Mouse (Mus musculus) embryonic facial prominence, embryonic 15.5 days (tissue): ENCODE data around the gene Kcnb1. TPM values are rescaled to one million over a fixed set of nuclear protein-coding genes. Genes with fewer than 3 reads are reported as not detected.

Experiments
- ATAC-seq: fragments of 200-750 bp; cut with Nextera tagmentation; 2 replicates; pipeline ENCODE4 v1.8.0; 2017; ENCODE audit warnings: low read depth, moderate TSS enrichment; ENCODE audit not compliant: insufficient number of reproducible peaks, low FRiP score, low TSS enrichment
- H3K27ac ChIP-seq: fragments of 300-500 bp; sonication (generic); replicated peaks from 2 replicates; pipeline ENCODE4 v1.5.1; 2015; ENCODE audit warnings: mild to moderate bottlenecking, inconsistent platforms
- H3K27me3 ChIP-seq: fragments of 300-500 bp; sonication (generic); 2 replicates; pipeline ENCODE4 v1.6.1; 2015; ENCODE audit warnings: inconsistent platforms
- H3K36me3 ChIP-seq: fragments of 300-500 bp; sonication (generic); 2 replicates; pipeline ENCODE4 v1.6.1; 2015; ENCODE audit warnings: mild to moderate bottlenecking, inconsistent platforms
- H3K4me1 ChIP-seq: fragments of 300-500 bp; sonication (generic); 2 replicates; pipeline ENCODE4 v1.6.1; 2015; ENCODE audit warnings: inconsistent platforms
- H3K4me2 ChIP-seq: fragments of 300-500 bp; sonication (generic); replicated peaks from 2 replicates; pipeline ENCODE4 v1.6.1; 2015; ENCODE audit warnings: mild to moderate bottlenecking, inconsistent platforms
- H3K4me3 ChIP-seq: fragments of 300-500 bp; sonication (generic); replicated peaks from 2 replicates; pipeline ENCODE4 v1.5.1; 2015; ENCODE audit warnings: mild to moderate bottlenecking, inconsistent platforms
- H3K9ac ChIP-seq: fragments of 300-500 bp; sonication (generic); 2 replicates; pipeline ENCODE4 v1.6.1; 2015; ENCODE audit warnings: inconsistent platforms
- H3K9me3 ChIP-seq: fragments of 300-500 bp; sonication (generic); replicated peaks from 2 replicates; pipeline ENCODE4 v1.6.1; 2016; ENCODE audit warnings: inconsistent platforms
- WGBS: fragments of 180-500 bp; shearing (Covaris S2); methylation state at CpG from one replicate; pipeline ENCODE4 v1.1.7; 2015; 5-methylcytosine and 5-hydroxymethylcytosine counted together
- polyA plus RNA-seq: library from polyadenylated mRNA; unstranded; fragments of >200 nt; fragmentation: Nextera tagmentation; extraction: Ambion mirVana; gene quantifications from 2 replicates; pipeline ENCODE4 v1.2.1, GENCODE M21; 2015

Kcnb1 gene
- polyA plus RNA-seq, 1 experiment from 2014 or later = 1.2 TPM

DNA sequence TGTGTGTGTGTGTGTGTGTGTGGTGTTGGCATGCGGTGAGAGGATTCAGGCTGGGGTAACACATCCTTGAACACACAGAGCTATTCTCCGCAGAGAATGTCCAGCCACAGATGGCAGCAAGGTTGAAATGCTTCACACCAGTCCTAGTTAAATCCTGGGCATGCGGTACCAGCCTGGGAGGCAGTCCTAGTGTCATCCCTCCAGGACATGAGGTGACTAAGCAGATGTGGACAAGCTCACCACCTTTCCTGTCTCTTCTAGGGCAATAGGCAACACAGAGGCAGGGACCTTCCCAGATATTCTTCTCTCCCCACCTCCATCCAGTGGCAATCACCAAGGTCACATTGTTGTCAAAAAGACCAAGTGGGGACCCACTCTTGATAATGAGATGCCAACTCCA is 47.7 kb downstream of the Kcnb1 start:
- no peaks in the 10 kb centered on the region for H3K36me3 ChIP-seq
- H3K27ac ChIP-seq = no peak overlapping the region
- H3K4me3 ChIP-seq = no peak overlapping the region
- H3K9ac ChIP-seq = no peak overlapping the region
- 85% methylated on average over 3 of the region's 3 CpGs for whole genome bisulfite sequencing
- H3K27me3 ChIP-seq = no peaks in the 10 kb centered on the region
- no peaks in the 10 kb centered on the region for H3K9me3 ChIP-seq
- H3K4me2 ChIP-seq = no peak overlapping the region
- no peak for ATAC-seq
- H3K4me1 ChIP-seq = no peaks in the 10 kb centered on the region

DNA sequence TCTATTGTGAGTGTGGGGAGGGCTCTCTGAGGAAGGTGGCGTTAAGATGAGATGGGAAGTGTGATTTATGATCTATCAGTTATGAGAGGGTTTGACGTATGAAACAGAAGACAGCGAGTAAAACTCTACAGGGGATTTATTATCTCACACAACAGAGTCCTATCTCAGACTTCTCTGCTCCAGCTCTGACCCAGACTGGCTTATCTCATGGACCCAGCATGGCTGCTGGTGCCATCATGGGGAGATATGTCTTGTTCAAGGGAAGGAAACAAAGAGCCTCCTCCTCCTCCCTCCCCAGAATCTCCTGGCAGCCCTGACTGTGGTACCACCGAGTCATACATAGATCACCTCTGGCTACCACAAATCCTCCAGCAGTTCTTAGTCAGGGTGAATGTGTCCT is 48.1 kb downstream of the Kcnb1 start:
- H3K27ac ChIP-seq = no peak overlapping the region
- H3K9me3 ChIP-seq = no peaks in the 10 kb centered on the region
- H3K4me1 ChIP-seq = no peaks in the 10 kb centered on the region
- H3K27me3 ChIP-seq = no peaks in the 10 kb centered on the region
- no peak overlapping the region for H3K9ac ChIP-seq
- WGBS = 89% methylated on average over 4 of the region's 4 CpGs
- no peak for ATAC-seq
- H3K36me3 ChIP-seq = no peaks in the 10 kb centered on the region
- no peak overlapping the region for H3K4me3 ChIP-seq
- no peak overlapping the region for H3K4me2 ChIP-seq

DNA sequence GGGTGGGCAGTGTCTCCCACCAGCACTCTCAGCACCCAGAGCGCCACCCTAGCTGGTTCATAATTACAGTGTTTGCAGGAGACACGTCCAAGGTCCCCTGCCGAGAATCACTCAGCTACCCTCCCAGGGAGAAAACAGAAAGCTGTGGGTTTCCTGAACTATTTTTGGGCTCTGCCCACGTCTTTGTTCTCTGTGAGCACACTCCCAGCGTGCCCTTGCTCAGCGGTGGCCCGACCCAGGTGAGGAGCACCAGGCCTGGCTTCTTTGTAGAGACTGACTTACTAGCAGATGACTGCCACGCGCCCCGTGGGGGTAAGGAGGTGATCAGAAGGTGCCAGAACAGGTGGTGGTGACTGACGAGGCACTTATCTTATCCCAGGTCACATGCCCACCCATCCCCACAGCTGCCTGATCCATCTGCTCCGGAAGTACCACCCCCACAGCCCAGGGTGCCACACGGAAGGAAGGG is 50.1 kb downstream of the Kcnb1 start:
- H3K27ac ChIP-seq = no peak overlapping the region
- H3K4me3 ChIP-seq = no peak overlapping the region
- ATAC-seq = no peak
- WGBS = 62% methylated on average over 13 of the region's 13 CpGs
- H3K4me1 ChIP-seq = no peaks in the 10 kb centered on the region
- H3K27me3 ChIP-seq = no peaks in the 10 kb centered on the region
- no peaks in the 10 kb centered on the region for H3K9me3 ChIP-seq
- H3K4me2 ChIP-seq = no peak overlapping the region
- H3K36me3 ChIP-seq = no peaks in the 10 kb centered on the region
- no peak overlapping the region for H3K9ac ChIP-seq

DNA sequence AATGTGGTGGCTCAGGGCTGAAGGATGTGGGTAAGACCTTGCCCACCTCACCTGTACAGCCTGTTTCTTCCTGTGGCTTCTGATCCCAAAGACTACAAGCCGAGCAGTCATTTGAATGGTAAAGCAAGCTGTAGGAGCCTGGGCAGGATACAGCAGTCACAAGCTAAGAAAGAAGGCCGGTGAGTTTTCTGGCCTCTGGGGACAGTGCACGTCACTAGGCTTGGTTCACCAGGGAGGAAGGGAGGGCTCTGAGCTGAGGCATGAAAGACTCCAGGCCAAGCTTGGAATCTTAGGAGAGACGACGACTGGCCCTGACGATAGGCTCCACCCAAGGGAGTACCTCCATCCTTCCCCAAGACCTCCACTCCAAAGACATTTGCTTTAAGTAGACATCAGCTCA is 51.3 kb downstream of the Kcnb1 start:
- Histone ChIP-seq H3K9ac (no peak overlapping the region), H3K36me3 (no peaks in the 10 kb centered on the region), H3K4me3 (no peak overlapping the region), H3K9me3 (no peaks in the 10 kb centered on the region), H3K27ac (no peak overlapping the region), H3K4me2 (no peak overlapping the region), H3K4me1 (no peaks in the 10 kb centered on the region), H3K27me3 (no peaks in the 10 kb centered on the region)
- ATAC-seq = no peak
- 53% methylated on average over 6 of the region's 6 CpGs for WGBS

DNA sequence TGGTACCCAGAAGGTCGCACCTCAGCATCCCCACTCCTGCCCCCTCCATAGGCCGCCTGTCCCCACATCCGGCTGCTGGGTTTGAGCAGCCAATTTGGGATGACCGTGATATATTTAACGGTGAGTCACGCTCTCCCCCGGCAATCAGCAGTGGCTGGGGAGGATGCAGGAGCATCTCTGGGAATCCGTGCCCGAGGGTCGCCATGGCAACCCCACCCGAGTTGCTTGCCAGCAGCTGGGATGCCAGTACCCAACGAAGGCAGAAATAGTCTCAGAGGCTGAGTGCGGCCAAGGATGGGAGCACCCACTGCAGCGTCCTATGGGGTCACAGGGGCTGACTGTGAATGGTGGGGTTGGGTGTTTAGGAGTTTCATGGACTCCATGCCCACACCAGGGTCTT is 53.0 kb downstream of the Kcnb1 start:
- 66% methylated on average over 14 of the region's 14 CpGs for WGBS
- Histone ChIP-seq H3K9me3 (no peaks in the 10 kb centered on the region), H3K4me3 (no peak overlapping the region), H3K9ac (no peak overlapping the region), H3K27me3 (no peaks in the 10 kb centered on the region), H3K4me2 (no peak overlapping the region), H3K4me1 (no peaks in the 10 kb centered on the region), H3K36me3 (no peaks in the 10 kb centered on the region), H3K27ac (no peak overlapping the region)
- no peak for ATAC-seq

DNA sequence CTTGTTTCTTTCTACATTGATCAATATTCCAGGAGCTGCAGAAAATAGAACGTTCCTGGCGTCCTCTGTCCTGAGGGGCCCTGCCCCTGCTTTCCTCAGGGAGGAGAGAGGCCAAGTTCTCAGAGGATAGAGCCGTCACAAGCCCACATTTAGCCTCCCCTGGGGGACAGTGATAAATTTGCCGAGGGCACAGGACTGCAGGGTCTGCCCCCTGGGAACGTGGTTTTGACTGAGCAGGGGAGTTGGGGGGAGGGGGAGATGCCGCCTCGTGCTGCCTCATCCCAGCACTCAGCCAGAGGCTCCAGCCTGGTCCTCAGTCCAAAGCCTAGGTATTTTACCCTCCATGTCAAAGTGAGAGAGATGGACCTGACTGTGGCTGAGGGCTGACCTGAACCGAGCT is 57.9 kb downstream of the Kcnb1 start:
- ATAC-seq = no peak
- Histone ChIP-seq H3K9ac (no peak overlapping the region), H3K27me3 (no peaks in the 10 kb centered on the region), H3K9me3 (no peaks in the 10 kb centered on the region), H3K27ac (no peak overlapping the region), H3K4me1 (peaks cover 23% of the 10 kb centered on the region), H3K4me3 (no peak overlapping the region), H3K4me2 (no peak overlapping the region), H3K36me3 (no peaks in the 10 kb centered on the region)
- 47% methylated on average over 8 of the region's 8 CpGs for WGBS

DNA sequence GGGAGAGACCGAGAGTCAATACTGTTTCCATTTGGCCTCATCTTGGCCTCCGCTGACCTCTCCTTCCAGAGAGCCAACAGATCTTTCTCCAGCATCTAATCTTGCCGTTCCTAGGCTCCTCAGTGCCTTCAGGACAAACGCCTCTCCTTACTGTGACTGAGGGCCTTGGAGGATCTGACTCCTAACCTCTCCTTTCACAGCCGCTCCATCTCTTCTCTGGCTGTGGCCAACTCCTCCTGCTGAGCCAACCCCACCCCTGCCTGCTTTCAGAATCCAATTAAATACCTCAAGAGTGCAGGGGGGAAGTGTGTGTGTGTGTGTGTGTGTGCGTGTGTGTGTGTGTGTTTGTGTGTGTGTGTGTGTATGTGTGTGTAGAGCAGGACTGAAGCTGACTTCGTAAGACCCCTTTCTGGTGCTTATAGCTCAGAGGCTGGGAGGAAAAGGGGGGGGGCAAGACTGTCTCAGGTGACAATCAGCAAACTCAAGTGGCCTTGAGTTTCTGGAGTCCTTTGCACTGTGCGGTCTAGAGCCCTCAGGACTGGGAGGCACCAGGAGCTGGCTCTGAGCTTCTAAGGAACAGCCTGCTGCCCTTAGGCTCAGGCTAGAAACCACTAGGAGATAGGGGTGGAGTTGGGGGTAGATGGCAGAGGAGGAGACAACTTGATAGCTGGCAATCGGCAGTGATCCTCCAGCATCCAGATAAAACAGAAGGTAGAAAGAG is 59.7 kb downstream of the Kcnb1 start:
- H3K9me3 ChIP-seq = no peaks in the 10 kb centered on the region
- ATAC-seq = peak; percentile 45; the same call in 1 of the 2 replicates
- no peaks in the 10 kb centered on the region for H3K27me3 ChIP-seq
- H3K9ac ChIP-seq = no peak overlapping the region
- H3K4me2 ChIP-seq = no peak overlapping the region
- H3K4me3 ChIP-seq = no peak overlapping the region
- 35% methylated on average over 9 of the region's 9 CpGs for WGBS
- H3K36me3 ChIP-seq = no peaks in the 10 kb centered on the region
- H3K27ac ChIP-seq = peak overlapping the region; percentile 19; the same call in 1 of the 2 replicates
- H3K4me1 ChIP-seq = peaks cover 23% of the 10 kb centered on the region

DNA sequence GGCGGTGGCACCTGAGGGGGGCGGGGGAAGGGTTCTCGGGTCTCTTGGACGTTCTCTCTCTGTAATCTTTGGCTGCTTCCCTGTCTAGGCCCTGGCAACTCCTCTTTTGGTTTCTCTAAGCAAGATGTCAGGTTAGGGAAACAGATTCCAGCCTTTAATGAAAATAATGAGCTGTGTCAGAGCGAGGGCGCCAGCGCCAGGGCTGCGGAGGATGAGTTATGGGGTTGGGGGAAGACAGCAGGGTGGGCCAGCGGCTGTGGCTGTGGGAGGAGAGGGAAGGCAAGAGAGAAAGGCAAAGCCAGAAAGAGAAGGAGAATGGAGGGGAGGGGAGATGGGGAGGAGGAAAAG is 60.4 kb downstream of the Kcnb1 start:
- peak; percentile 5; the same call in 1 of the 2 replicates for ATAC-seq
- Histone ChIP-seq H3K4me2 (peak overlapping the region; percentile 46), H3K27me3 (no peaks in the 10 kb centered on the region), H3K36me3 (no peaks in the 10 kb centered on the region), H3K4me3 (peak overlapping the region; percentile 23), H3K9me3 (no peaks in the 10 kb centered on the region), H3K9ac (no peak overlapping the region), H3K4me1 (peaks cover 23% of the 10 kb centered on the region), H3K27ac (peak overlapping the region; percentile 63)
- 26% methylated on average over 9 of the region's 9 CpGs for WGBS

DNA sequence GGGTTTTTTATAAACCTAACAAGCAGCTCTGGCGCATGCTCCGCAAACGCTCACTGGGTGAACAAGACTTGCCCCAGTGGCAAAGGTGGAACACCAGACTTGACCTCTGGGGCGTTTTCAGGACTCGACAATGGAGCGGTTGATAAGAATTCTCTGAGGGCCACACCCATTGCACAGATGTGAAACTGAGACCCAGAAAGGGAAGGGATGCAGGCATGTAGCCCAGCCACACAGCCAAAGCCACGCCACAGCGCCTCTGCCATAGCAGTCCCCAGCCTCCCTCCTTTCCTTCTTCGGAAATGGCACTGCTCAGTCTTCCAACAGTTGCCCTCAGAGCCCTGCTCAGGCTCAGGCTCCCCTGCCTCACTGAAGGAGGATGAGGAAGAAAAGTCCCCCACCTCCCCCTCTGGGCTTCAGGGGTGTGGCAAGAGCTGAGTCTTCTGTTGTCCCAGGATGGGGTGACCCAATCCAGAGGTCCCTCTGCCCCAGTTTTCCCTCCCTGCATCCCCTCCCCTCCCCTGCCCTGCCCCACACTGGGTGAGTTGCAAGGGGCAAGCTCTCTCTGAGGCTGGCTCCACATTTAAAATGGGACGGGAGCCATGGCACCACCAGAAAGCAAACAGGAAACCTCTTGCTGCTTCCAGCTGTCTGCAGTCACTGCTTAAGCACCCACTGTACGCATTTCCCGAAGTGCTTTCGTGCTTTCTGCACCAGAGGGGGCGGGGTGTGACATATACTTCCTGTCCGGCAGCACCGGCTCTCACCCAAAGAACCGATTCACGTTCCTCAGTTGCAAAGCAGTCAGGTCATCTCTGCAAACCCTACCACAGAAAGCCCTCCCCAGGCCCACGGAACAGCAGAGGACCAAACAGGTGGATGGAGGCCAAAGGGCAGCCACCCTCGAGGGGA is 61.0 kb downstream of the Kcnb1 start:
- peaks cover 28% of the 10 kb centered on the region for H3K4me1 ChIP-seq
- 32% methylated on average over 20 of the region's 20 CpGs for WGBS
- H3K27ac ChIP-seq = peak overlapping the region; percentile 63
- 0 out of 2 replicates have a peak, but pooled peaks have one; percentile 5 for ATAC-seq
- H3K4me2 ChIP-seq = peak overlapping the region; percentile 46
- H3K9ac ChIP-seq = no peak overlapping the region
- H3K9me3 ChIP-seq = no peaks in the 10 kb centered on the region
- no peaks in the 10 kb centered on the region for H3K36me3 ChIP-seq
- H3K4me3 ChIP-seq = peak overlapping the region; percentile 23
- no peaks in the 10 kb centered on the region for H3K27me3 ChIP-seq

DNA sequence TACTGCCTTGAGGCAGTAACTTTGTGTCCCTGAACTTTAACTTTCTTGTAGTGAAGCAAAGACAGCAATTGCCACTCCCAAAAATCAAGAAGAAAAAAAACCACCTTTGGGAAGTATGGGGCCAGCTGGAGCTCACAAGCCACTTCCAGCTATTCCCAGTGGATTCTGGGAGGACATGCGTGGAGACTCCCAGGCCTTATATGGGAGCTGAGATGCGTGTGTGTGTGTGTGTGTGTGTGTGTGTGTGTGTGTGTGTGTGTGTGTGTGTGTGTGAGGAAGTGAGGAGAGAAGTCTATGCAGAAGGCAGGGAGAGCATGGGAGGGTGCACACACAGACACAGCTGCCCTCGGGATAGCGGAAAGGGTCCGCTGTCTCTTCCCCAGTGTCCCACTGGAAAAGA is 62.6 kb downstream of the Kcnb1 start:
- Histone ChIP-seq H3K36me3 (no peaks in the 10 kb centered on the region), H3K27me3 (no peaks in the 10 kb centered on the region), H3K4me1 (peaks cover 31% of the 10 kb centered on the region), H3K9me3 (no peaks in the 10 kb centered on the region), H3K4me2 (no peak overlapping the region), H3K4me3 (no peak overlapping the region), H3K9ac (no peak overlapping the region), H3K27ac (no peak overlapping the region)
- ATAC-seq = no peak
- 89% methylated on average over 5 of the region's 5 CpGs for WGBS

DNA sequence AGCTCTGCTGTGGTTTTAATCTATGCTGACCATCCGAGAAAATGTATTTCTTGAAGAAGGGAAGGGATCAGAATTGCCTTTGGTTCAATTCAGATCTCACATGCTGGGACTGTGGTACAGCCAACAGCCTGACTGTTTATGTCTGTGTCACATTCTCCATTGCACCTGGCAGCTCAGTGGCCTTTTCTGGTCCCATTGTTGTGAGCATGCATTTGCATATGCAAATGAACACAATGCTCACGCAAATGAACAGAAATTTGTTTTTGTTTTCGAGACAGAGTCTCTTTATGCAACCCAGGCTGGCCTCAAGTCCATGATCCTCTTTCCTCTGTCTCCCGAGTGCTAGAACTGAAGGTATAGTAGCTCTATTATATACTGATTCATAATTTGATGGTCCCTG is 64.2 kb downstream of the Kcnb1 start:
- peaks cover 31% of the 10 kb centered on the region for H3K4me1 ChIP-seq
- ATAC-seq = no peak

More for the DNA sequence above, 64.2 kb downstream of the Kcnb1 start:
- 68% methylated on average over 4 of the region's 4 CpGs for WGBS
- no peaks in the 10 kb centered on the region for H3K9me3 ChIP-seq
- no peaks in the 10 kb centered on the region for H3K36me3 ChIP-seq
- H3K27me3 ChIP-seq = no peaks in the 10 kb centered on the region
- H3K9ac ChIP-seq = no peak overlapping the region
- H3K4me3 ChIP-seq = no peak overlapping the region
- no peak overlapping the region for H3K4me2 ChIP-seq
- no peak overlapping the region for H3K27ac ChIP-seq
